Mouse (Mus musculus) right cerebral cortex, postnatal 14 days (tissue): Measurements from ENCODE around the gene Drd4.
"Not testable (repeated sequence)": the region's sequence is repeated elsewhere in the genome, so short reads cannot be mapped to it uniquely, and the experiment has no call there.

Experiments
- DNase-seq: peaks from one replicate; pipeline ENCODE4 v3.0.0; 2022

The Drd4 gene

DNA sequence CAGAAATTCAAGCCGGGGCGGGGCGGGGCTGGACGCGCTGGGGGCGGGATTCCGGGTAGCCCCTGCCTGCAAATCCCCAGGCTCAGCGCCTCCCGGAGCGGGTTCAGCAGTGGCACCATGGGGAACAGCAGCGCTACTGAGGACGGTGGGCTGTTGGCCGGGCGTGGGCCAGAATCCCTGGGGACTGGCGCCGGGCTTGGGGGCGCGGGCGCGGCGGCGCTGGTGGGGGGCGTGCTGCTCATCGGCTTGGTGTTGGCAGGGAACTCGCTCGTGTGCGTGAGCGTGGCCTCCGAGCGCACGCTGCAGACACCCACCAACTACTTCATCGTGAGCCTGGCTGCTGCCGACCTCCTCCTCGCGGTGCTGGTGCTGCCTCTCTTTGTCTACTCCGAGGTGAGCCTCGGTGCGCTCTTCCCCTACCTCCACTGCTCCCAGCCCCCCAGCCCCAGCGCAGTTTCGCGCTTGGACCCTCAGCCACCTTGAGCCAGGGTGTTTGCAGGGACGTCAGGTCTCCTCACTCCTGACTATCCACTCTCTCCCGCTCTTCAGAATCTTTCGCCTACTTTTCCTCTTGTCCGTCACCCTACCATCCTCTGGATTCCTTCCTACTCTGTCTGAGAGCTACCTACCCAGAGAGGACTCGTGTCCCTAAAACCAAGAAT is at the start of gene Drd4:
TSS of gene Drd4 (plus strand) at position 86 of the 662 bp plus-strand sequence.
- peak; percentile 34 for DNase-seq

DNA sequence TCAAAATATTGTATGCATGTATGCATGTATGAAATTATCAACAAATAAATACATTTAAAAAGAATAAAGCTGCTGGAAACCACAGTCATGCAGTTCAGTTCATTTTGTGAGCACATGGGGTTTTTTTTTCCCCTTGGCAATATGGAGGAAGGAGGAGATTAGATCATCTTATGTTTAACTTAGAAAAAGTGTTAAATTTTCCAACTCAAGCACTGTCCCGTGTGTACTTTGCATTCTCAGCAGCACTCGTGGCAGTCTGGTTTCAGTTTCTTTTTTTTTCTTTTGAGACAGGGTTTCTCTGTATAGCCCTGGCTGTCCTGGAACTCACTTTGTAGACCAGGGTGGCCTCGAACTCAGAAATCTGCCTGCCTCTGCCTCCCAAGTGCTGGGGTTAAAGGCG is 41.3 kb upstream of the Drd4 start:
- DNase-seq: not testable (repeated sequence)

DNA sequence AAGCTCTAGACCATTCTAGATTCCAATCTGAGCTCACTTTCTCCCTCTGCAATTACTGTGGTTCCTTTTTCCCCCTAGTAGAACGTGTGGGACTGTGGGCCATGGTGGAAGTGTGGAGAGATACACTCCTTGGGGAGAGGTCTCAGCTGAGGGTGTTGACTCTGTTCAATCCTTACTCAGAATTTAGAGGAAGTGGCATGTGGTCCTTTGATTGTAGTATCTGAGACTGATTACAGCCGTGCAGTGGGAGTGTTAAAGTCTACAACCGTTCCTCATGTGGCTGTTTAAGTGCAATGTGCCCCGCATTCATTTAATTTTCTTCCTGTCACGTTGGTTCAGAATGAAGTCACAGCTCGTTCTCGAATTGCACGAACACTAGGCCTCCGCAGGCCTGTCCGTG is 35.6 kb upstream of the Drd4 start:
- no peak for DNase-seq

DNA sequence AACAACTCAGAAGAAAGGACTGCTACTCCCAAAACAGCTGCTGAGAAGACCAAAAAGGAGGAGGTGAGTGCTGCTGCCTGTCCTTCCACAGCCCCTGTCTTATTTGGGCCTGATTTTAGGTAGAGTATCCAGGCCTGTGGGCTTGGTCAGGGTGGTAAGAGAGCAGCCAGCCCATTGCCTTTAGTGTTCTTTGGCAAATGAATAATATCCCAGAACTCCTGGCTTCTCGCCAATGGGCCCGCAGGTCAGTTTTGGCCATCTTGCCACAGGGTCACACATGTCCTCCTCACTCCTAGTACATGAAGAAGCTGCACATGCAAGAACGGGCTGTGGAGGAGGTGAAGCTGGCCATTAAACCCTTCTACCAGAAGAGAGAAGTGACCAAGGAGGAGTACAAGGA is 30.3 kb upstream of the Drd4 start:
- no peak for DNase-seq

DNA sequence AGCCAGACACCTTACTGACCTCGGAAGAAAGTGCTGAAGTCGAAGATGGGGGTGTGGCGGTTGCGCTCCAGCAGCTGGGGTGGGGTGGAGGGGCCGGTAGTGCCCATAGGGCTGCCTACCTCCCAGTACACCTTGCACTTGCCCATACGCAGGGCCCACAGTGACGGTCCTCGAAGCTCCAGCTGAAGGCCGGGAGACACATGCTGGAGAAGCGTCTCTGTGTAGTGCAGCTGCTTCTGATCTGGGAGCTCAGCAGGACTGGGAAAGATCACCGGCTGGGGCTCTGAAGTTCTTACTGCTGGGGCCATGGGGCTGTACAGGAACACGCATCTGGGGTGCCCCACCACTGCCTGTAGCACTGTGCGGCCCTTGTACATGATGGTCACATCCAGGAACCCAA is 28.2 kb upstream of the Drd4 start:
- no peak for DNase-seq

DNA sequence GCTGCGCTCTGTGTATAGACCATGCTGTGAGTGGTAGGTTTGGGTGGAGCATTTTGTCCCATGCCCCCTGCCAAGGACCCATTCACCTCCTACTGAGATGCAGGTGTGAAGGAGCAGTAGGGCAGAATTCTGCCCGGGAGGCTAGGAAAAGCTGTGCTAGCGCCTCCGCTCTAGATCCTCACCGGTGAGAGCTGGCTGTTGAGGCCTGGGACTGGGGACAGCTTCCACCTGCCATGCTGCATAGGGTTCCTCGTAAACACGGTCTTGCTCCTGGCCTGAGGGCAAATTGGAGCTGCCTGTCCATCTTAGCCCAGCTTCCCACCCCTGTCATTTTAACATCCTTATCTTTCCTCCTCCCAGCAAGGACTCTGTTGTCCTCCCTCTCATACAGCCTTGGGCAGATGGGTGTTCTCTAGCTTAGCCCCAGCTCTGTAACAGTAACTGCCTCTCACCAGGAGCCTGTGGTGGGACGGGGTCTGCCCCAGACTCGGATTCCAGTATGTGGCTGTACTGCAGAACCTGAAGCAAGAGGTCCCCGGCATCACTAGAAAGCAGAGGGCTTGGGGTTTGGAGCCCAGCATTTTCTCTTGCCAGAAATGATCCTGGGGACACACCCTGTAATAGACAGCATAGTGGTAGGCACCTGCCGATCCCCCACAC is 27.6 kb upstream of the Drd4 start:
- DNase-seq: no peak

DNA sequence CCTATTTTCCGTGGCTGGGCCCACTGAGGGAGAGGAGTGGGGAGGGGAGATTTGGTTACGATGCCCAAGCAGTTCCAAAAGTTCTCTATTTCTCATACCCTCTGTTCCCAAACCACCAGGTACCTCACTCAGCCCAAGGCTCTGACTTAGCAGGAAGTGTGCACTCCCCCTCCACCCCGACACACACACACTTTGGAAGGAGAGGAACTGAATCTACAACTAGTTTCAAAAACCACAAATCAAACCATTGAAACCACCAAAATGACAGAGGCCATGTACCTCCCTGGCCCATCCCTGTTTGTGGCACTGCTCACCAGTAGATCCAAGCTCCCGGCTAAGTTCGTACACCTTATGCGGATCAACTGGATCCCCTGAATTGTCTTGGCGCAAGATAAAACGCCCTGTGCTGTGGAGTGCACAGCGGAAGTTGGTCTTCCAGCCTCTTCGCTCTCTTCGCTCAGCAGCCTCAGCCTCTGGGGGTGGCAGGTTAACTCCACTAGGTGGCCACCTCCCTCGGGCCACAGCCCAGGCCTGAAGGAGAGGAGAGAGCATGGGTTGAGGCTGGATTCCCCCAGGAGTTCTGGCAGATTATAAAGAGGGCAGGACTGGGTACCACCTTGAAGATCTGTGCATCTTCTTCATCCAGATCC is 26.9 kb upstream of the Drd4 start:
- DNase-seq: no peak

DNA sequence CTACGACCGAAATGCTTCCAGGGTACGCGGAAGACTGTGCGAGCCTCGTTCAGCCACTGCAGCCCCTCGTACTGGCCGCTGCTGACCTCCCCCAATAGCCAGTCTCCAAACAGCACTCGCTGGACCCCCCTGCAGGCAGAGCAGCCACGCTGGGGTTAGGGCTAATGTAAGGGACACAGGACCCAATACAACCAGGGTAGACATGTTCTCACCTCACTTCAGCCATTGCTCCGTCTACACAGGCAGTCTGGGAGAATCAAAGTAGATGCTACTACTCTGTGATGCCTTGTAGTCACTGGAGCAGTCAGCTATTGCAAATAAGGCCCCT is 26.4 kb upstream of the Drd4 start:
- DNase-seq: no peak

DNA sequence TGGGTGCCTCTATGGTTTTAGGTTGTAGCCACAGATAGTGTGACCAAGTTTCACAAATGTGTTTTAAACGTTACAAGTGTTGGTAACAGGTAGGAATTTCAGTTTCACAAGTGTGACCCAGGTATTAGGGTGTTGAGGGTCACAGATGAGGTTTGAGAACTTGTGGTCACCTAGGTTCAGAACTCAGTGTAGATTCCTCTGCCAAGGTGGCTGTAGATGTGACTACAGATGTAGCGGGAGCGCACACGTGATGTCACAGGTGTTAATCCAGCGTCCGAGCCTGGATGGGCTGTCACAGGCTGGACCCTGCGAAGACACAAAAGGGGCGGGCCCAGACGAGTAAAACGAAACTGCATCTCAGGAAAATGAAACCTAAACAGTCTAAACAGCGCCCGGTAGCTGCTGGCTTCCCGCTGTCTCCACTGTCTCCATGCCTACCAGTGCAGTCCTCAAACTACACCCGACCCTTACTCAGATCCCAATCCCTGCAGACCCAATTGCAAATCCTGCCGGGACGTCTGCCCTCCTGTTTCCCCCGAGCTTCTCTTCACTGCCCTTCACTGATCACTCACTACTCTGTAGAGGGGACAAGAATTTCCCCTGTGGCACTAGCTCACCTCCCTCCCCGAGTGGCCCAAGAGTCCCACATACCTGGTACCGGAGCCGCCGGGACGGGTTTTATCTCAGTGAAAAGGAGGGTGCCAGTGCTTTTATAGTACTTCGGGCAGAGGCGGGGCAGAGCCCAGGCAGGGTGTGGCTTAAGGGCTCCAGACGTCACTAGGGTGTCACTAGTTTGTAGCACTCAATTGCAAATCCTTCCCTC is 25.9 kb upstream of the Drd4 start, which contains the start of gene Irf7:
TSS of gene Irf7 (minus strand) at position 743 of the 823 bp plus-strand sequence.
- no peak for DNase-seq

DNA sequence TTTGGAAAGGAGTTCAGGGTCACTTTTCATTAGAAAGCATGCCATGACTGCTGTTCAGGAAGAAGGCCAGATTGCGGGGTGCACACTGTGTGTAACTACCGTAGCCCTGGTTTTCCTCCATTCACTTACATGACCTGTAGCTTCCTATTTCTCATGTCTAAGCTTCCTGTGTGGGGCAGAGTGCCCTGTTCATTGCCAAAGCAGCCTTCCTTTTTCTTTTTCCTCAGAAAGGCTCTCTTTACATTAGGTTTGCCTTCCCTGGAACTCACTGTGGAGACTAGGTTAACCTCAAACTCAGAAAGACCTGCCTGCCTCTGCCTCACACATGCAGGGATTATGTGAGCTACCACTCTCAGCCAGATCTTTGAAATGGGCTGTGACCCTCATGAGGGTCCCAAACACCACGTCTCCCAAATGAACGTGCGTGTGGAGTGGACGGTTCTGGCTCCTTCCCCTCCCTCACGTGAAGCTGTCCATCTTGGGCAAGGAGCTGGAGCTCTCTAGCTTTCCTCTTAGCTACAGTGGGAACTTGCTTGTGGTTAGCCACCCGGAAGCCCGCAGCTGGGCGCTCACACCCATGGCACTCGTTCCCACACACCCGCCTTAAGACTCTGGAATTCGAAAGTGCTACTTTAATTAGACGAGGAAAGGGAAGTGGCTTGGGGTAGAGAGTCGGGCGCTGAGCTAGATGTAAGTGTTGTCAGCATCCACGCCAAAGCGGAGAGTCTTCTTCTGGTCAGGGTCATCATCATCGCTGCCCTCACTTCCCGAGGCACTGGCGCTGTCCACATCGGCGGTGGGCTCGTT is 23.1 kb upstream of the Drd4 start:
- DNase-seq: no peak

DNA sequence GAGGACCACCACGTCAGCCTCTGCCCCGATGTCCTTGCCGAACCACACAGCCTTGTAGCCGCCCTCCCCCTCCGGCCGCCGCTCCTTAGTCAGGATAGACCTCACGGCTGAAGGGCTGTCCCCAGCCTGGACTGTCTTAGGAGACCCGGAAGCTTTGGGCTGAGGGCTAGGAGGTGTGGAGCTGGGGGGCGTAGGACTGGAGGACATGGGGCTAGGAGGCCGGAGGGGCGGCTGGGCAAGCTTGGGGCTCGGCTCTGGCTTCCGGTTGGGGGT is 22.6 kb upstream of the Drd4 start:
- no peak for DNase-seq

DNA sequence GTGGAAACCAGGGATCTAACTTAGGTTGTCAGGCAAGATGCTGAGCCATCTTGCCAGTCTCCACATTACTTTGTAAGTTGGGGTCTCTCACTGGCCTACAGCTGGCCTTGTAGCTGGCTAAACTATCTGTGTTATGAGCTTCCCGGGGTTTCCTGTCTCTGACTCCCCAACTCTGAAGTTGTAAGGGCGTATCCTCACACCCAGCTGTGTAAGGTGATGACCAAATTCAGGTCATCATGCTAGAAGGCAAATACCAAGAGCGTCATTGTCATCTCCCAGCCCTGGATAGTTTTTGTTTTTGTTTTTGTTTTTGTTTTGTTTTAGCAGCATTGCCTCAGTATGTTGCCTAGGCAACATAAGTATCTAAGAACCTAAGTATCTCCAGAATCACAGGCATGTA is 21.2 kb upstream of the Drd4 start:
- DNase-seq: no peak

DNA sequence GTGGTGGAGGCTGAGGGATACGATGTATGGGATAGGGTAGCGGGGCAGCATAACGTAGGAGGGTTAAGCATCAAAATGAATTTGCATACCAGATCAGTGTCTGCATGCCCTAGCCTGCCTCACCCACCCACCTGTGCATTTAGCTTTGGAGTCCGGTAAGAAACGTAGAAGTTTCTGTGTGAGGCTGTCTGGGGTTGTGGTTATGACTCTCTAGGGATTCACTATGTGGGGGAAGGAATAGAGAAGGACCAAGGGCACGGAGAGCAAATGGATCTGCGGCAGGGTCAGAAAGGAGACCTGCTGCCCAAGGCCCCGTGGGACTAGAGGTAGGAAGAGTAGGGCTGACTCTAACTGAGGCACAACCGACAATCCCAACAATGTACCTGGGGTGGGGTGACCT is 16.4 kb upstream of the Drd4 start:
- no peak for DNase-seq

DNA sequence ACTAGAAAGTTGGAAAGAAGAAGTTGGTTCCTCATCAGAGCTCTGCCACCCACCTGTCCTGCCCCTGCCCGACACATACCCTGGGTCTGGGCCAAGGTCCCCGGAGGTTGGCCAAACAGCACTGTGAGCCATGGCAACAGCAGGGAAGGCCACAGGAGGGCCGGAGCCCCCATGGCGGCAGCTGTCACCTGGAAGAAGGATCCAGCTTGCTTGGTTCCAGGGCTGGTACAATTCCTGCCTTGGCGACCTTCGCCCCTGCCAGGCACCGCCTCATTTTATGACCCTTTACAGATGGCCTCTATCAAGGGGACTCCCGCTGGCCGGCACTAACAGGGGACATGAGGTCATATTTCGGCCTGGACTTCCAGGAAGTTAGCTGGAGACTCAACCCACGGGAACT is 15.3 kb upstream of the Drd4 start, which contains the start of gene Cdhr5:
TSS of gene Cdhr5 (minus strand) at position 241 of the 400 bp plus-strand sequence.
- no peak for DNase-seq

DNA sequence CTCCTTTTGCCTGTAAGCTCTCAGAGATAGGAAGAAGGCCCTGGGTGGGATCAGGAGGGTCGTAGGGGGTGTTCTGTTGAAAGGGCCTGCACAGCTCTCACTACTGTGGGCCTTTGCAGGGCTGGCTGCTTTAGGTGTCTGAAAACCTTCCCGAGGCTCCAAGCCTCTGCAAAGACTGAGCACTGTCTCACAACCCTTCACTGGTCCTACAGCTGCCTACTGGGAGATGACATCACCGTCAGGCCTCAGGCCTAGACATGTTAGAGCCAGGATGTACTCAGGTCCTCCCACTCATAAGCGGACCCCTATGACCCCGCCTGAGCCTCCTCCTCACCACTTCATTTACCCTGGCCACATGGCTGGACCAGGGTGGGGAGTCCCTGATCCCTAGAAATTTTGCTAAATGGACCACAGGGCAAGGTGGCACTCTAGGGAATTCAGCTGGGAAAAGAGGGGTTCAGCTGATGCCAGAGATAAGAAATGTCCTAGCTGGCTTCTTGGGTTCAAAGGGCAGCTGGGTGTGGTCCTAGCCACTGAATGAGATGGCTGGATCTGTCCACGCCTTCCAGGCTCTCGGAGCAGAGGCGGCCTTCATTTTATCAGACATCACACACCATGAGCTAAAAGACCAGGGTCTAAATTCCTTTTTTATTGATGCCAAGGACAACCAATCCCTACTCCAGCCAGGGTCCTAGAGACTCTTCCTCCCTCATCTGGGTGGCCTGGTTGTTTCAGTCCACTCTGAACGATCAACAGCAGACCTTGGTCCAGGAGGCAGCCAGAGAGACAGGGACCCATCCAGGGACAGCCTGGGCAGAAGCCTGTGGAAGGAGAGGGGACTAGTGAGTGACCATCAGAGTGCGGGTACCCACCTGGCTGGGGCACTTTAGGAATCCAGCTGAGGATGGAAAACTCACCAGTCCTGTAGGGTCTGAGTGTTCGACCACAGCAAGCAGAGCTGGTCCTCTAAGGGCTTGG is 13.8 kb upstream of the Drd4 start:
- DNase-seq: no peak

DNA sequence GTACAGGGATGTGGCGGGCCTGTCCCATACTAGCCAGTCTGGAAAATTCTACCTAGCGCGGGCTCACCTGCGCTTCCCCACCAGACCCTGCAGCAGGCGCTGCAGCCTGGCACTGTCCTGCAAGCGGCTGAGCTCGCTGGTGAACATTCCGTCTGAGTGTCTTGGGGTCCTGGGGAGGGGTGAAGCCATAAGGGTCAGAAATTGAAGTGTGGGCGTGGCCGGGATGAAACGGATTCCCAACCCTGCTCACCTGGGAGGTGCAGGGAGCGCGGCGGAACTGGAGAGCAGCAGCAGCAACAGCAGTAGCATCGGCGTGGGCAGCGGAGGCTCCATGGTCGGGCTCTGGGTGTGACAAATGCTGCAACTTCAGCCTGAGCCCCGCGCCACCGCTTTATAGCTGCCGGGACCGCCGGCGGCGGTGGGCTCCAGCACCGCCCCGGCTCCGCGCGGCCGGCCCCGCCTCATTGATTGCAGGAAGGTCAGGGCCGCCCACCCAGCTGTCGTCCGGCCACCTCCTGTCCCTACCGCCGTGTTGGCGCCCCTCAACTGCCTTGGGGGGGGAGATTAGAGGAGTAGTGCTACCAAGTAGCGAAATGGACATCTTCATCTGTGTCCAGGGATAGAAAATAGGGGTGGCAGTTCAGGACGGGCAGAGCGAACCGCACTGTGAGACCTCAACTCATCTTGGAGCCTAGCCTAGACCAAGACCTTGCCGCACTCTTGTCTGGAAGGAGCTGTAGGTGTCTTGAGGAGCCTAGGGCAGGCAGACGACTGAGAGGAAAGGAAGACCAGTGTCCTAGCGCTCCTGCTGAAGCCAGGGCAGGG is 12.8 kb upstream of the Drd4 start, which contains the start of gene Sct:
TSS of gene Sct (minus strand) at position 368 of the 825 bp plus-strand sequence.
- DNase-seq: no peak

DNA sequence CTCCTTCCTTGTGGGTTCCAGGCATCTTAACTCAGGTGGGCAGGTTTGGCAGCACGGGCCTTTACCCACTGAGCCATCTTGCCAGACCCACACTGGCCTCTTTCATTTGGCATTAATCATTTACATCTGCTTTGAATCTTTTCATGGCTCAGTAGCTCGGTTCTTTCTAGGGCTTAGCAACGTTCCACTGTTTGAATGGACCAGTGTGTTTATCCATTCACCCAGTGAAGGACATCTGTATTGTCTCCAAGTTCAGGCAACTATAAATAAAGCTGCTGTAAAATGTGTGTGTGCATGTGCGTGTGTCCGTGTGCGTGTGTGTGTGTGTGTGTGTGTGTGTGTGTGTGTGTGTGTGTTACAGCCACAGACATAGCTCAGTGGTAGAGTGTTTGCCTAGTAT is 10.4 kb upstream of the Drd4 start:
- DNase-seq: no peak

DNA sequence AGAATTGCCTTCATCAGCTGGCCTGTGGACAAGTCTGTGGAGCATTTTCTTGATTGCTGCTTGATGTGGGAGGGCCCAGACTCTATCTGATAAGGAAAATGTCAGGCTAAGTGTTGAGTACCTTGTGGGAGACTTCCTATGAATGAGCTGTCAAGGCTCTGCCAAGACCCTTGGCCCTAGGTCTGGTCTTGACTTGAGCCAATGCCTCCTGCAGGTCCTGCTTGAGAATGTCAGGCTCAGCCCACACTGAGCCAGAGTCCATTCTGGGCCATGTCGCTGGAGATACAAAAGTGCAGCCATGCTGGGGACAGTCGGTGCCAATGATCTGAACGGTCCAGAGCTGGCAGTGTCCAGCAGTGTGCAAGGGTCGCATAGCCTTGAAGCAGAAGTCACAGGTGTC is 9.1 kb upstream of the Drd4 start:
- DNase-seq: no peak

DNA sequence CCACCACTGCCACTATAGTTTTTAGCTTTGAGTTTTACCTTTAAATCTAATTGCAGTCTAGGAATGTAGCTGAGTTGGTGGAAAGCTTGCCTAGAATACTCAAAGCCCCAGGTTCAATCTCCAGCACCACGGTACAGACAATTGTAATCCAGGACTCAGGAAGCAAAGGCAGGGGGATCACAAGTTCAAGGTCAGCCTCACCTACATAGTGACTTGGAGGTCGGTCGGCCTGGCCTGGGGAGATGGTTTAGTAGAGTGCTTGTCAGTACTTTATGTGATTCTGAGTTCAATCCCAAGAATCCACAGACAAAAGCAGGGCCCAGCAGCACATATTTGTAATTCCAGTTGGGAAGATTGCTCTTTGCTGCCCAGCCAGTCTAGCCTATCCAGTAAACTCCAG is 3.8 kb upstream of the Drd4 start:
- DNase-seq: no peak

DNA sequence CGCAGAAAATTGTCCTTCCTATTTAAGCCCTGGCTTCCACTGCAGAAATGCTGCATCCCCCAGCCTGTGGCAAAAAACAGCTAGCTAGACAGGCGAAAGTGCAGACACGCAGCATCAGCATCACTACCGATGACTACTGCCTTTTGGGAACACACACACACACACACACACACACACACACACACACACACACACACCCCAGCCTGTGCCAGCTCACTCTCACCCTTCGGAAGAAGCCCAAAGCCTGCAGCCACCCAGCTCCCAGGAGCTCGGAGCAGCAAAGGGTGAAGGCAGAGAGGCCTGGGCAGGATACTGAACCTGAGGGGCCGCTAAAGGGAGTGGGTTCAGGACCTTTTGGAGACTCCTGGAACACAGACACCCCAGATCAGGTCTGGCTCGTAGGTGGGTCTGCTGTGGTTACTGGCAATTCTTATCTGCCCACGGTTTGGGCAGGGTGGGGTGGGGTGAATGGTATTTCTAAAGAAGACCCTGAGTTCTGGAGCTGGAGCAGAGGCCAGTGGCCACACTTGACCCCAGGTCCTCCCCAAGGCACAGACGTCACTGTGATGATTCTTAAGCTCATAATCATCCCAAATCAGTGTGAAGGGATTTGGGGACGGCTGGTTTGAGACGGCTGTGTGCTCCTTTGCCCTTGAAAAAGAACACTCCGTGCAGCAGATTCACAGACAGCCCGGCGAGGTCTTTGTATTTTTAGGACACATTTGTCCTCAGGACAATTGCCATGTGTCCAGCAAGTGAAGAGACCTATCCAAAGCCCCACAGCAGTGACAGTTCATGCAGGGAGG is 980 bp downstream of the Drd4 start:
- DNase-seq: peak; percentile 30
